Mouse (Mus musculus): ENCODE results near the gene Focad. TPM values are rescaled to one million over a fixed set of nuclear protein-coding genes. Genes with fewer than 3 reads are reported as not detected.

The Focad gene
- polyA plus RNA-seq, 1 experiment, result 4.7 TPM

DNA sequence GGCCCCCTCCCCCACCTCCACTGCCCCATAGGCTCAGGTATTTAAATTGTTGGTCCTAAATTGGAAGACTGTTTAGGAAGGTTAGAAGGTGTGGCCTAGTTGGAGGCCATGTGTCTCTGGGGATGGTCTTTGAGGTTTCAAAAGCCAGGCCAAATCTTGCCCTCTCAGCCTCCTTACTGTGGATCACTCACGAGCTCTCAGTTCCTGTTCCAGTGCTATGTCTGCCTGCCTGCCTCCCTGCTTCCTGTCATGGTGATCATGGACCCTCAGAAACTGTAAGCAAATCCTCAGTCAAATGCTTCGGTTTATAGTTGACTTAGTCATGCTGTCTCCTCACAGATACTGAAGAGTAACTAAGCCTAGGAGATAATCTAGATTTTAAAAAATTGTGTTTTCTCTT lies 364.2 kb downstream of the Focad start:
- Histone ChIP-seq H3K4me3 (ENCODE audit: extremely low read depth, insufficient read depth, insufficient read length) (no peak overlapping the region), H3K27me3 (ENCODE audit: control insufficient read depth, insufficient read depth, low read length) (no peaks in the 10 kb centered on the region), H3K4me1 (ENCODE audit: control insufficient read depth, insufficient read depth, insufficient read length) (no peaks in the 10 kb centered on the region), H3K36me3 (ENCODE audit: control insufficient read depth, insufficient read depth, low read length) (no peaks in the 10 kb centered on the region), H3K27ac (ENCODE audit: insufficient read depth, low read length) (no peak overlapping the region)
- TF ChIP-seq POLR2A (IDR thresholded peaks at IDR 0.05; ENCODE audit: low read depth, low read length) (no peak), CTCF (IDR thresholded peaks at IDR 0.05; ENCODE audit: extremely low read depth, insufficient read depth, insufficient read length, insufficient replicate concordance) (no peak)
- 50% methylated on average over 2 of the region's 2 CpGs for WGBS
- no peak for DNase-seq (ENCODE audit: low read depth in 1 of 2, low spot score in 2 of 2)

Other genes with a start within 250 kb of the Focad start
- 4.1 and 5.8 TPM in 2 replicates for gene Mllt3, start 61.3 kb upstream of the Focad start, polyA plus RNA-seq (2012; rRNA removed)

Data from spleen, adult 2 months (tissue).